Comparison of ENCODE assay signal across 40 mouse cellular contexts in genomic region chr9:106638154-106638553, GRCm38 (mm10). TPM values are rescaled to one million over a fixed set of nuclear protein-coding genes. Genes with fewer than 3 reads are reported as not detected.
"Had no signal": no experiment of that assay in that cellular context is flagged by ENCODE, and none has a peak within 500 bp of the region (broad histone marks: within the 10 kb centered on the region; RNA-seq: fewer than 3 reads in every experiment).

No protein-coding gene starts in this region.

- ATAC-seq: forebrain, embryonic 13.5 days; forebrain, embryonic 14.5 days; forebrain, embryonic 15.5 days; forebrain, embryonic 16.5 days; forebrain, postnatal 0 days had no signal

- H3K4me1 ChIP-seq: embryonic facial prominence, embryonic 10.5 days; embryonic facial prominence, embryonic 12.5 days; embryonic facial prominence, embryonic 13.5 days; embryonic facial prominence, embryonic 15.5 days; forebrain, embryonic 10.5 days; forebrain, embryonic 12.5 days; forebrain, embryonic 13.5 days; forebrain, embryonic 15.5 days had no signal

- H3K4me3 ChIP-seq: embryonic facial prominence, embryonic 10.5 days; embryonic facial prominence, embryonic 12.5 days; embryonic facial prominence, embryonic 13.5 days; embryonic facial prominence, embryonic 15.5 days; erythroblast, embryonic 14.5 days; forebrain, embryonic 10.5 days; forebrain, embryonic 12.5 days; forebrain, embryonic 13.5 days; forebrain, embryonic 15.5 days; gastrocnemius, adult 2 months; heart, adult 2 months had no signal

- H3K27ac ChIP-seq: embryonic facial prominence, embryonic 10.5 days; embryonic facial prominence, embryonic 12.5 days; embryonic facial prominence, embryonic 13.5 days; embryonic facial prominence, embryonic 15.5 days; forebrain, embryonic 10.5 days; forebrain, embryonic 12.5 days; forebrain, embryonic 13.5 days; forebrain, embryonic 15.5 days; gastrocnemius, adult 2 months; heart, adult 2 months had no signal

- H3K4me2 ChIP-seq: embryonic facial prominence, embryonic 12.5 days; embryonic facial prominence, embryonic 13.5 days; embryonic facial prominence, embryonic 15.5 days; forebrain, embryonic 12.5 days; forebrain, embryonic 13.5 days; forebrain, embryonic 15.5 days had no signal

- H3K9ac ChIP-seq: embryonic facial prominence, embryonic 12.5 days; embryonic facial prominence, embryonic 13.5 days; embryonic facial prominence, embryonic 15.5 days; forebrain, embryonic 12.5 days; forebrain, embryonic 13.5 days; forebrain, embryonic 15.5 days; forebrain, postnatal 0 days had no signal

- DNase-seq: cerebellum, adult 8-10 months; cerebellum, adult 9-10 months; cerebellum, adult 9-11 months; cerebellum, postnatal 10 days; cerebellum, postnatal 14 days; cerebellum, postnatal 25 days; cerebellum, postnatal 36 days; embryo, embryonic 11 days; forebrain, postnatal 0 days; gastrocnemius, adult 2 months; gastrocnemius, postnatal 10 days; gastrocnemius, postnatal 14 days; gastrocnemius, postnatal 25 days; gastrocnemius, postnatal 36 days; heart, adult 11 months; heart, adult 18-20 months; heart, adult 2 months had no signal

- H3K27me3 ChIP-seq: embryonic facial prominence, embryonic 12.5 days; embryonic facial prominence, embryonic 13.5 days; embryonic facial prominence, embryonic 15.5 days; forebrain, embryonic 12.5 days; forebrain, embryonic 13.5 days; forebrain, embryonic 15.5 days had no signal

- H3K9me3 ChIP-seq: embryonic facial prominence, embryonic 10.5 days; embryonic facial prominence, embryonic 12.5 days; embryonic facial prominence, embryonic 13.5 days; embryonic facial prominence, embryonic 15.5 days; forebrain, embryonic 10.5 days; forebrain, embryonic 12.5 days; forebrain, embryonic 13.5 days; forebrain, embryonic 15.5 days had no signal

- H3K36me3 ChIP-seq: embryonic facial prominence, embryonic 10.5 days; embryonic facial prominence, embryonic 12.5 days; embryonic facial prominence, embryonic 13.5 days; embryonic facial prominence, embryonic 15.5 days; forebrain, embryonic 10.5 days; forebrain, embryonic 12.5 days; forebrain, embryonic 15.5 days had no signal

RNA-seq across cellular contexts. Expression of gene Iqcf6, which starts 11.8 kb away (rescaled TPM):
- total RNA-seq: common myeloid progenitor, adult 5-6 weeks; forebrain, postnatal 0 days; gastrocnemius, adult 18-20 months; gastrocnemius, adult 2 months; gastrocnemius, adult 8-10 months; gastrocnemius, postnatal 10 days; gastrocnemius, postnatal 14 days; gastrocnemius, postnatal 25 days; gastrocnemius, postnatal 36 days; gastrocnemius, postnatal 4 days; granulocyte monocyte progenitor cell, adult 5-6 weeks; heart, adult 18-20 months; heart, adult 2 months; heart, adult 8-10 months had no signal
- polyA plus RNA-seq: cortical plate, adult 2 months; embryonic facial prominence, embryonic 10.5 days; embryonic facial prominence, embryonic 11.5 days; embryonic facial prominence, embryonic 12.5 days; embryonic facial prominence, embryonic 13.5 days; embryonic facial prominence, embryonic 14.5 days; embryonic facial prominence, embryonic 15.5 days; erythroblast, embryonic 14.5 days; forebrain, embryonic 10.5 days; forebrain, embryonic 11.5 days; forebrain, embryonic 12.5 days; forebrain, embryonic 13.5 days; forebrain, embryonic 14.5 days; forebrain, embryonic 15.5 days; forebrain, embryonic 16.5 days; forebrain, postnatal 0 days; frontal cortex, adult 2 months; gonadal fat pad, adult 2 months; heart, adult 2 months had no signal

RNA-seq across cellular contexts. Expression of gene Grm2, which starts 17.7 kb away (rescaled TPM):
- total RNA-seq: common myeloid progenitor, adult 5-6 weeks; gastrocnemius, adult 18-20 months; gastrocnemius, adult 2 months; gastrocnemius, adult 8-10 months; gastrocnemius, postnatal 14 days; gastrocnemius, postnatal 25 days; gastrocnemius, postnatal 36 days; gastrocnemius, postnatal 4 days; granulocyte monocyte progenitor cell, adult 5-6 weeks; heart, adult 18-20 months; heart, adult 2 months; heart, adult 8-10 months had no signal
- polyA plus RNA-seq: embryonic facial prominence, embryonic 15.5 days; erythroblast, embryonic 14.5 days; gonadal fat pad, adult 2 months; heart, adult 2 months had no signal
